Mouse (Mus musculus) heart, embryonic 16.5 days (tissue): ENCODE measurements around the gene Scrn2. TPM values are rescaled to one million over a fixed set of nuclear protein-coding genes. Genes with fewer than 3 reads are reported as not detected.
A peak's percentile ranks its signal among the peaks of the same experiment; 100 is the strongest.

Experiments
- ATAC-seq: fragments of 200-750 bp; cut with Nextera tagmentation; replicated peaks from 2 replicates; pipeline ENCODE4 v1.8.0; 2017; ENCODE audit warnings: moderate number of reproducible peaks; ENCODE audit not compliant: insufficient read depth, low FRiP score; ENCODE audit errors: extremely low read depth
- H3K27ac ChIP-seq: fragments of 300-500 bp; sonication (generic); 2 replicates; pipeline ENCODE4 v1.5.1; 2014; ENCODE audit warnings: mild to moderate bottlenecking, low read length, control low read depth, moderate library complexity
- H3K27me3 ChIP-seq: fragments of 300-500 bp; sonication (generic); 2 replicates; pipeline ENCODE4 v1.6.1; 2014; ENCODE audit warnings: low read length, mixed read lengths; ENCODE audit not compliant: control insufficient read depth, insufficient read depth
- H3K36me3 ChIP-seq: fragments of 300-500 bp; sonication (generic); 2 replicates; pipeline ENCODE4 v1.6.1; 2014; ENCODE audit not compliant: control insufficient read depth, insufficient read depth
- H3K4me1 ChIP-seq: fragments of 300-500 bp; sonication (generic); 2 replicates; pipeline ENCODE4 v1.6.1; 2014; ENCODE audit warnings: low read length, mixed read lengths; ENCODE audit not compliant: control insufficient read depth, insufficient read depth
- H3K4me2 ChIP-seq: fragments of 300-500 bp; sonication (generic); 2 replicates; pipeline ENCODE4 v1.6.1; 2014; ENCODE audit warnings: low read depth, mild to moderate bottlenecking, control low read depth, low read length
- H3K4me3 ChIP-seq: fragments of 300-500 bp; sonication (generic); 2 replicates; pipeline ENCODE4 v1.5.1; 2014; ENCODE audit warnings: mild to moderate bottlenecking, control low read depth, low read length
- H3K9ac ChIP-seq: fragments of 300-500 bp; sonication (generic); 2 replicates; pipeline ENCODE4 v1.6.1; 2014; ENCODE audit warnings: low read length, control low read depth
- H3K9me3 ChIP-seq: fragments of 300-500 bp; sonication (generic); replicated peaks from 2 replicates; pipeline ENCODE4 v1.6.1; 2016; ENCODE audit warnings: low read length; ENCODE audit not compliant: control insufficient read depth
- WGBS: fragments of 180-500 bp; shearing (Covaris S2); extraction: QIAGEN DNeasy Blood & Tissue Kit; methylation state at CpG from one replicate; pipeline ENCODE4 v1.1.7; 2014; 5-methylcytosine and 5-hydroxymethylcytosine counted together
- polyA plus RNA-seq: library from polyadenylated mRNA; unstranded; fragments of >200 nt; fragmentation: Nextera tagmentation; extraction: Ambion mirVana; gene quantifications from 2 replicates; pipeline ENCODE4 v1.2.1, GENCODE M21; 2015

Scrn2 gene
- 19.1 and 20.4 TPM in 2 replicates for polyA plus RNA-seq

DNA sequence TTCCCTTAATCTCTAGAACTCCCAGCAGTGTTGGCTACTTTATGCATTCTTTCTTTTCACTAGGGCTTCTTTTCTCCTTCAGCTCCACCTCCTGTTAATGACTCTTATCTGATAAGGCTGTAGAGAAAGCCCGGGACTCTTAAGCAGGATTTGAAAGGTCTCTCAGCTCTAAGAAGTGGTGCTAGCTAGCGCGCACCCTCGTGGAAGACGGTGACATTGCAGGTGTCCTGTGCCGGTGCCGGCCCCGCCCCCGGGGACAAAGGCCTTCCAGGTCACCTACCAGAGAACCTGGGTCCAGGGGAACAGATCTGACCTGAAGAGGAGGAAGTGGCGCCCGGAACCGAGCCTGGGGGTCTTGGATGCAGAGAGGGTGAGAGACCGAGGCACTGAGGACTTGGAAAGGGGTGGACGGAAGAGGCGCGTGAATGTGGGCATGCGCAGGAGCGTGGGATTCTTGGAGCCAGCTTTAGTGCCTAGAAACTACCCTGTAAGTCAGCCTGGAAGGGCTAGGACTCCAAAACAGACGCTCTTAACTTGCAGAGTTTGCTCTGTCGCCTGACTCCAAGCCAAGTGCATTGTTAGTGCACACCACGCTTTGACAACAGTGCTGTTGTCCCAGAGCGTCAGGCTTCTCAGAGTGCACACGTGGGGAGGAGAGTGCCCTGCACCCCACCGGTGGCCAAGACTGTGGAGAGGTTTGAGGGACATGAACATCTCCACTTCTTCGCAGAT is at the start of gene Scrn2:
Gene Scrn2 (plus strand): TSS at position 253 of the 732 bp plus-strand sequence.
- H3K36me3 ChIP-seq, result no peaks in the 10 kb centered on the region
- H3K27ac ChIP-seq, result peak within 1 kb of the TSS; percentile 66
- H3K4me2 ChIP-seq, result peak within 1 kb of the TSS; percentile 92
- H3K4me1 ChIP-seq, result peaks cover 11% of the 10 kb centered on the region
- peak within 1 kb of the TSS; percentile 67 for H3K4me3 ChIP-seq
- 0 out of 2 replicates have a peak, but pooled peaks cover 2% of the 10 kb centered on the region for H3K27me3 ChIP-seq
- peak; percentile 61 for ATAC-seq
- 2% methylated on average over 25 of the region's 25 CpGs for WGBS
- H3K9ac ChIP-seq, result peak within 1 kb of the TSS; percentile 74
- no peaks in the 10 kb centered on the region for H3K9me3 ChIP-seq

DNA sequence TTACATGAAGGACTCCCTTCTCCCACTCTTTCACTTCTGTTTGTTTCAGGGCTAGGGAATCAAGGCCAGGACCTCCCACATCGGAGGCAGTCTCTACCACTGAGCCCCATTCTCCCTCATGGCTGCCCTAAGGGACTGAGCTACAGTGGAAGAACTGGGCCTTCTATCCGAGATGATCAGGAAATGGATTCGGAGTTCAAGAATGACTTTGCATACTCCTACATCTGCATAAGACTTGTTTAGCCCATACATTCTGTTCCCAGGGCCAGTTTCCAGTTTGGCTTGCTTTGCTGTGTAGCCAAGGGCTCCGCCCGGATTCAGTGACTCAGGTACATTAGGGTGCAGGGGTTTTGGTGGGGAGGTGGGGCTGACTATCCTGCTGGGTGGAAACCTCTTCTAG is 49.7 kb upstream of the Scrn2 start:
- H3K4me2 ChIP-seq, result no peak overlapping the region
- H3K4me3 ChIP-seq, result no peak overlapping the region
- no peak for ATAC-seq
- H3K27me3 ChIP-seq, result peaks cover 7% of the 10 kb centered on the region
- no peak overlapping the region for H3K9ac ChIP-seq
- no peak overlapping the region for H3K27ac ChIP-seq
- 72% methylated on average over 5 of the region's 5 CpGs for WGBS
- H3K4me1 ChIP-seq, result peaks cover 21% of the 10 kb centered on the region
- no peaks in the 10 kb centered on the region for H3K36me3 ChIP-seq
- no peaks in the 10 kb centered on the region for H3K9me3 ChIP-seq

DNA sequence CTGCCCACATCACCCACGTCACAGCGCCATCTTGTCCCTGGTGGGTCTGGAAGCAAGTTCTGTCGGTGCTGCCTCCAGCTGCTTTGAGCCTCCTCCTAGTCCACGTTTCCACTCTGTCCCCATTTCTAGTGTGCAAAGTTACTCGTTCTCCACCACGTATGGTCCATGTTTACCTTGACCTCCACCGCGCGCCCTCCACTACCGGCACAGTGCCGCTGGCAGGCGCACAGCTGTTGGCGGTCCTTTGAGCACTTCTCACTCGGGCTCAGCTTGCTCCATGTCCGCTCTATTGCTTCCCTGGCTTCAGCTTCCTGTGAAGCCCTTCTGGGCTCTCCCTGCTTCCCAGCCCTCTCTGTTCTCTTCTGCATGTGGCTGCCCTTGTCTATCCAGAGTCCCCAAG is 48.3 kb upstream of the Scrn2 start:
- Histone ChIP-seq H3K4me1 (peaks cover 8% of the 10 kb centered on the region), H3K27ac (no peak overlapping the region), H3K36me3 (no peaks in the 10 kb centered on the region), H3K4me2 (no peak overlapping the region), H3K4me3 (no peak overlapping the region), H3K9me3 (no peaks in the 10 kb centered on the region), H3K9ac (no peak overlapping the region), H3K27me3 (peaks cover 20% of the 10 kb centered on the region)
- 61% methylated on average over 15 of the region's 15 CpGs for WGBS
- no peak for ATAC-seq

DNA sequence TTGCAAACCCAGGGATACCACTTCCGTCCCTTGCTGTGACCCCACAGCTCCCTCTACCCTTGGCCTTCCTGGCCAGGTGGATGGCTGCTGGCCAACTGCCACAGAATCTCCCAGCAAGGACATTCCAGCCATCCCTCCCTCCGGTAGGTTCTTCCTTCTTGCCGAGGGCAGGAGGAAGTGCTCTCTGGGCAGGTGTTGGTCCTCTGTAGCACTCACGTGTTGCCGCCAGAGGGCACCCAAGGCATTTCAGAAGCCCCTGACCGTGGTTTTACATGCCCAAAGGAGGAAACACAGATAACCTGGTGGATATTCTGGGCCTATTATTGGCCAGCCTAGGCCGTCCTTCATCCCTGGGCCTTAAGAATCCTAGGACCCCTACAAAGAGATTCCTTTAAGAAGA is 47.4 kb upstream of the Scrn2 start:
- no peaks in the 10 kb centered on the region for H3K36me3 ChIP-seq
- no peak for ATAC-seq
- 3% methylated on average over 7 of the region's 7 CpGs for WGBS

DNA sequence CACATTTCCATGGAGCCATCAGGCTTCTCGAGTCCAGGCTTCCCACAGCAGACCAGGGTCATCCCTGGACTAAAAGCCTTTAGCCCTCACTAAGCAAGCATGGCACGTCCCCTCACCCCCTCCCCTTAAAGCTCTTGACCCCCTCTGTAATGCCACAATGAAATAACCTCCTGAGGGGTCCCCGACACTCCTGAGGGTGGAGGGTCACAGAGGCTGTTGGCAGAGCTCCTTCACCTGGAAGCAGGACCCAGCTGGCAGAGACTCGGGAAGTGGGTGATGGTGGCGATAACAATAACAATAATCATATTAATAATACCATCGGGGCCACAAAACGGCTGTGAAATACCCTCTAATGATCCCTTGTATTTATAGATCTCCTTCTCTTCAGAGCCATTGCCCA is 46.9 kb upstream of the Scrn2 start, which contains the start of gene Sp2:
Gene Sp2 (minus strand): TSS at position 101 of the 400 bp plus-strand sequence.
- Histone ChIP-seq H3K4me1 (peaks cover 7% of the 10 kb centered on the region), H3K9ac (no peak within 1 kb of the TSS), H3K4me2 (no peak within 1 kb of the TSS), H3K4me3 (no peak within 1 kb of the TSS), H3K27me3 (peaks cover 33% of the 10 kb centered on the region), H3K36me3 (no peaks in the 10 kb centered on the region), H3K9me3 (no peaks in the 10 kb centered on the region), H3K27ac (no peak within 1 kb of the TSS)
- 78% methylated on average over 7 of the region's 7 CpGs for WGBS
- ATAC-seq, result no peak

More for the DNA sequence above, 47.4 kb upstream of the Scrn2 start:
- Histone ChIP-seq H3K9me3 (no peaks in the 10 kb centered on the region), H3K4me1 (peaks cover 5% of the 10 kb centered on the region), H3K4me3 (no peak overlapping the region), H3K4me2 (no peak overlapping the region), H3K9ac (no peak overlapping the region), H3K27me3 (peaks cover 28% of the 10 kb centered on the region), H3K27ac (no peak overlapping the region)

DNA sequence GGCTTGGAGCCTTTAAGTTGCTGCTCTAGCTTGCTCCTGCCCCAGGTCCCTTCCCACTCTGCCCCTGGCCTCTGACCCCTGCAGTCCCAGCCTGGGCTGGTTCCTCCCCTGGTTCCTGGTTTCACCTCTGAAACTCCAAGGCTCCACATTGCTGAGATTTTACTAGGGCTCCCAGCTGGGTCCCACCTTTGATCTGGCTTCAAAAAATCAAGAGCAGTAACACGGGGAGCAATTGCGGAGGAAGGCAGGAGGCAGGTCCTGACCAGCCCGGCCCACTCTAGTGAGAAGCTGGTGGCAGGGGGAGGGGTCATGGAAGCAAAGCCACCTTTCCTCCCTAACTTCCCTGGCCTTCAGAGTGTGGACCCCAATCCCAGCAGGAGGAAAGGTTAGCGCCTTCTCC is 44.8 kb upstream of the Scrn2 start:
- H3K27ac ChIP-seq, result no peak overlapping the region
- no peak overlapping the region for H3K4me2 ChIP-seq
- no peaks in the 10 kb centered on the region for H3K9me3 ChIP-seq
- 27% methylated on average over 4 of the region's 4 CpGs for whole genome bisulfite sequencing
- peaks cover 38% of the 10 kb centered on the region for H3K27me3 ChIP-seq
- H3K4me3 ChIP-seq, result no peak overlapping the region
- H3K36me3 ChIP-seq, result no peaks in the 10 kb centered on the region
- ATAC-seq, result no peak
- peaks cover 3% of the 10 kb centered on the region; the same call in 1 of the 2 replicates for H3K4me1 ChIP-seq
- no peak overlapping the region for H3K9ac ChIP-seq

DNA sequence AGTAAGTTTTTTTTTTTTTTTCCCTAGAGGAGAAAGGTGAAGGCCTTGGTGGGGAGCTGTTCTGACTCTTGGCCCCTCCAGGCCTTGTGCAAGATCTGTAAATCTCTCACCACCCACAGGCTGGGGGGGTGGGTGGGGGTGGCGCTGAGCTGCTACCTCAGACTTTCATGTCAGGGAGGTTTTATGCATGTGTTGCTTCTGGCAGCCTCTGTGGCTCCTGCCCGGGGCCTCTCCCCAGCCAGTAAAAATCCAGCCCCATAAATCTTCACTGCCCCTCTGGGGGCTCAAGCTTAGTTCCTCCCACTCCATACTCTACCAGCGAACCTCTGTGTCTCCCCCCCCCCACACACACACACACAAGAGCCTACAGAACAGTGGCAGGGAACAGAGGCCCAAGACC is 43.3 kb upstream of the Scrn2 start:
- no peaks in the 10 kb centered on the region for H3K9me3 ChIP-seq
- ATAC-seq, result no peak
- H3K4me1 ChIP-seq, result peaks cover 3% of the 10 kb centered on the region; the same call in 1 of the 2 replicates
- H3K9ac ChIP-seq, result no peak overlapping the region
- H3K4me3 ChIP-seq, result no peak overlapping the region
- 26% methylated on average over 3 of the region's 3 CpGs for WGBS
- no peak overlapping the region for H3K4me2 ChIP-seq
- H3K27ac ChIP-seq, result no peak overlapping the region
- H3K36me3 ChIP-seq, result no peaks in the 10 kb centered on the region
- H3K27me3 ChIP-seq, result peaks cover 41% of the 10 kb centered on the region

DNA sequence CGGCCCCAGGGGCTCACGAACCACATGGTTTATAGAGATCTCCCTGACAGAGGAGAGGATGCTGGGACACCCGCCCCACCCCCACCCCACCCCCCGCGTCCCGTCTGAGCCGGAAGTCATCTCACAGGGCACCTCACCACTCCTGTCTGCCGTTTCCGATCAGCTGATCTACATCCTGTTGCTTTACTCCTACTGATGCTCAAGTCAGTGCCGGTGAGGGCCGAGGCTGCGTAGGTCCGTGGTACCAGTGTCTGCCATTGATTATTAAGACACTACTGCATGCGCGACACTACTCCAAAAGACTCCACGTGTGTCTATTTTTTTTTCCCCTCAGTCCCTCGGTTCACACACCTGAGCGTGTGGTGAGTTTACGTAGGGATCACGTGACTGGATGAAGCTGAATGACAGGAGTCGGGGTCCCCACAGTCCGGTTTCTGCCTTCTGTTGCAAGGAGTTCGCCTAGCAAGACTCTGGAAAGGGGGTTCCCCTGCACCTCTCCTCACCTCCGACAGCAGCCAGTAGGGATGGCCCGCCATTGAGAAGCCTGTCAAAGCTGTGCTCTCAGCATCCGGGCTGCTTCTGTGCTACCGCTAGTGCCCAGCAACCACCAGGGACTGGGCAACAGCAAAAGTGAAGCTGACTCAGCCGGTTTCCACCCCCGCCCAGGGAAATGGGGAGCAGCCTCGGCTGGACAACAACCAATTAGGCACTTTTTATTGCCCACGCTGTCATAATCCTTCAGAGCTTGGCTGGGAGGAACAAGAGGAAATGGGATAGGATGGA is 41.7 kb upstream of the Scrn2 start:
- WGBS, result 7% methylated on average over 31 of the region's 31 CpGs
- Histone ChIP-seq H3K27ac (no peak overlapping the region), H3K27me3 (peaks cover 43% of the 10 kb centered on the region), H3K9me3 (no peaks in the 10 kb centered on the region), H3K36me3 (no peaks in the 10 kb centered on the region), H3K4me3 (peak overlapping the region; percentile 31), H3K4me1 (peaks cover 3% of the 10 kb centered on the region; the same call in 1 of the 2 replicates), H3K4me2 (peak overlapping the region; percentile 45), H3K9ac (no peak overlapping the region)
- ATAC-seq, result 0 out of 2 replicates have a peak, but pooled peaks have one; percentile 23

DNA sequence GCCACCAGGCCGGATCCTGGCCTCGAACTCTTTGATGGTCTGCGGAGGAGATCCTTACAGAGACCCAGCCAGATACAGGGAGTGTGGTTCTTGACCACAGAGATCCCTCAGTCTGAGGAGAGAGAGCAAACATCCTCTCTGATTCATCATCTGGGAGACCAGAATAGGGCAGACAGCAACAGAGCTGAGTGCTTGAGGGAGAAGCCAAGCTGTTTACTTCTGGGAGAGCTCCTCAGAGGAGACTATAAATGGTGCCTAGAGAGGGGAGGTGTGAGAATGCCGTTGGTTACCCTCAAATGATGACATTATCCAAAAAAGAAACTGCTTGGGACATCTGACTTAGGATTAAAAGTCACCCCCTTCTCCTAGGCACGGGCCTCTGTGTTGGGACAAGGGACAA is 38.2 kb upstream of the Scrn2 start:
- Histone ChIP-seq H3K4me3 (no peak overlapping the region), H3K4me2 (no peak overlapping the region), H3K27me3 (peaks cover 36% of the 10 kb centered on the region), H3K9ac (no peak overlapping the region), H3K36me3 (no peaks in the 10 kb centered on the region), H3K4me1 (peaks cover 3% of the 10 kb centered on the region; the same call in 1 of the 2 replicates), H3K9me3 (no peaks in the 10 kb centered on the region), H3K27ac (no peak overlapping the region)
- 60% methylated on average over 5 of the region's 5 CpGs for WGBS
- no peak for ATAC-seq
